Mouse (Mus musculus) neural tube, embryonic 12.5 days (tissue): Measurements from ENCODE around the gene Olfr628. TPM values are rescaled to one million over a fixed set of nuclear protein-coding genes. Genes with fewer than 3 reads are reported as not detected.
"Not testable (repeated sequence)": the region's sequence is repeated elsewhere in the genome, so short reads cannot be mapped to it uniquely, and the experiment has no call there.

Source experiments
- ATAC-seq: fragments of 200-750 bp; cut with Nextera tagmentation; 2 replicates; pipeline ENCODE4 v1.8.0; 2017; ENCODE audit warnings: low read depth, mild to moderate bottlenecking, moderate TSS enrichment, moderate library complexity; ENCODE audit not compliant: low FRiP score
- H3K27ac ChIP-seq: fragments of 300-500 bp; sonication (generic); 2 replicates; pipeline ENCODE4 v1.5.1; 2016
- H3K27me3 ChIP-seq: fragments of 300-500 bp; sonication (generic); replicated peaks from 2 replicates; pipeline ENCODE4 v1.6.1; 2016; ENCODE audit warnings: mild to moderate bottlenecking
- H3K36me3 ChIP-seq: fragments of 300-500 bp; sonication (generic); 2 replicates; pipeline ENCODE4 v1.6.1; 2016; ENCODE audit warnings: mild to moderate bottlenecking
- H3K4me1 ChIP-seq: fragments of 300-500 bp; sonication (generic); 2 replicates; pipeline ENCODE4 v1.6.1; 2016
- H3K4me2 ChIP-seq: fragments of 300-500 bp; sonication (generic); replicated peaks from 2 replicates; pipeline ENCODE4 v1.6.1; 2016; ENCODE audit warnings: mild to moderate bottlenecking
- H3K4me3 ChIP-seq: fragments of 300-500 bp; sonication (generic); 2 replicates; pipeline ENCODE4 v1.5.1; 2016
- H3K9ac ChIP-seq: fragments of 300-500 bp; sonication (generic); 2 replicates; pipeline ENCODE4 v1.6.1; 2016; ENCODE audit warnings: mild to moderate bottlenecking
- H3K9me3 ChIP-seq: fragments of 300-500 bp; sonication (generic); 2 replicates; pipeline ENCODE4 v1.6.1; 2016; ENCODE audit warnings: mild to moderate bottlenecking
- WGBS: fragments of 180-500 bp; shearing (Covaris S2); methylation state at CpG from one replicate; pipeline ENCODE4 v1.1.7; 2016; 5-methylcytosine and 5-hydroxymethylcytosine counted together
- polyA plus RNA-seq: library from polyadenylated mRNA; unstranded; fragments of >200 nt; fragmentation: Nextera tagmentation; extraction: Ambion mirVana; gene quantifications from 2 replicates; pipeline ENCODE4 v1.2.1, GENCODE M21; 2016

The Olfr628 gene
- not detected in 2 replicates for polyA plus RNA-seq

DNA sequence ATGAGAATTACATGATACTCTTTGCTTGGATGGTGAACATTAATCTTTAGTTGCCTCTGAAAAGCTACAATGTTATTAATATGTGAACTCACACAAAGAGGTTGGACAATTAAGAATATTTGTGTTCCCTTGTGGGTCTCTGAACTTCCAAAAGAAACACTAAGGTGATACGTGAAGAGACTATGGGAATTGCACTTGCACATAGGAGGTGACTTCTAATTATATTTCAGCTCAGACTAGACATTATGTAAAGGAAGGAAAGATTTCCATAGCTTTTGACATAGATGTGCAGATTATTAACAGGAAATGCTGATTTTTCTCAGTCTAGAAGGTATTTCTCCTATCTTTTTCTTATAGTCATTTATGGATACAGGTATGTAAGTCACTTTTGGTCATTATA is at the start of gene Olfr628:
TSS of gene Olfr628 (plus strand) at position 301 of the 400 bp plus-strand sequence.
- Histone ChIP-seq H3K4me1 (no peaks in the 10 kb centered on the region), H3K9ac (no peak within 1 kb of the TSS), H3K27ac (no peak within 1 kb of the TSS), H3K36me3 (no peaks in the 10 kb centered on the region), H3K27me3 (no peaks in the 10 kb centered on the region), H3K9me3 (no peaks in the 10 kb centered on the region), H3K4me2 (no peak within 1 kb of the TSS), H3K4me3 (no peak within 1 kb of the TSS)
- WGBS: 88% methylated on average over 1 of the region's 1 CpGs
- no peak for ATAC-seq

DNA sequence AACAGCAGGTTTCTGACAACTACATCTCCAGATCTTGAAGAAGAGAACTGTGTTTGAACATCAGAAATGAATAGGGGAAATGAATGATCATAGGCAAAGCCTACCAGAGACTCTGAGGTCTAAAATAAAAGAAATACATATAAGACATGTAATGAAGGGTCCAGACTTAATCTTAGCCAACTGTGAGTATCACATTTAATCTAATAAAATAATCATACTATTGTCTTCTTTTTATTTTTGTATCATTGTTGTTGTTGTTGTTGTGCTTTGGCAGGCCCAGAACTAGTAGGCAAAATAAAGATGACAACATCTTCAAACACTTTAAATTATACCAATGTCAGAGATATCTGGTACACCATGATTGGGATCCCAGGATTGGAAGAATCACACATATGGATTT is 47.8 kb upstream of the Olfr628 start, which contains the start of gene Olfr625-ps1:
TSS of gene Olfr625-ps1 (plus strand) at position 301 of the 400 bp plus-strand sequence.
- Histone ChIP-seq H3K36me3 (no peaks in the 10 kb centered on the region), H3K4me3 (no peak within 1 kb of the TSS), H3K27me3 (no peaks in the 10 kb centered on the region), H3K4me2 (no peak within 1 kb of the TSS), H3K27ac (no peak within 1 kb of the TSS), H3K4me1 (no peaks in the 10 kb centered on the region), H3K9ac (no peak within 1 kb of the TSS), H3K9me3 (no peaks in the 10 kb centered on the region)
- ATAC-seq: no peak

DNA sequence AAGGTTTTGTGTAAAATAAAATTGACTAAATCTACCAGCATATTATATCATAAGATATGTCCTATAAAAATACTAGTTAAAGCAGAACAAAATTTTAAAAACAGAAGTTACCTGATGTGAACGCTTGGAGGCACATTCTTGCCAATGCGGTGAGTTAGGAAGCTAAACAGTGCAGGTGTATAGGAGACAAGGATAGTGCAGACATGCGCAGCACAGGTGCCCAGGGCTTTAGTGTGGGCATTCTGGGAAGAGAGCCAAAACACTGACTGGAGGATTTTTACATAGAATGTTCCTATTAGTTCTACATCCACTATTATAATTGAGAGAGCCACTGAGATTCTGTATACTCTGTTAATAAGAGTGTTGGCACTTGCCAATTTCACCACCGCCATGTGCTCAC is 30.7 kb upstream of the Olfr628 start:
- no peaks in the 10 kb centered on the region for H3K36me3 ChIP-seq
- no peak overlapping the region for H3K4me3 ChIP-seq
- ATAC-seq: no peak
- WGBS: 96% methylated on average over 4 of the region's 4 CpGs
- no peaks in the 10 kb centered on the region for H3K4me1 ChIP-seq
- H3K9me3 ChIP-seq: no peaks in the 10 kb centered on the region
- H3K4me2 ChIP-seq: no peak overlapping the region
- H3K27me3 ChIP-seq: no peaks in the 10 kb centered on the region
- no peak overlapping the region for H3K27ac ChIP-seq
- no peak overlapping the region for H3K9ac ChIP-seq

DNA sequence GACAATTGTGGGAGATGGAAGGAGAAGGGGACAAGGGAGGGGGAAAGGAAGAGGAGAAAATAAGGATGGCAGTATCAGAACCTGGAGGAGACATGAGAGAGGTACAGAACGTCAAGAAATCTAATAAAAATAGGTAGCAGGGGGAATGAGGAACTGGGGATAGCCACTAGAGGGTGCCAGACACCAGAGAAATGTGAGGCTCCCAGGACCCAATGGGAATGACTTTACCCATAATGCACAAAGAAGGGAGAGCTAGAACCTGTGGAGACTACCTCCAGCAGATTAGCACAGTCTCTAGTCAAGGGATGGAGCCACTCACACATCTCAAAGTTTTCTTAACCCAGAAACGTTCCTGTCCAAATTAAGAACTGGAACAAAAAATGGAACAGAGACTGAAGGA is 18.1 kb upstream of the Olfr628 start:
- 38% methylated on average over 2 of the region's 2 CpGs for WGBS
- H3K9me3 ChIP-seq: no peaks in the 10 kb centered on the region
- H3K4me3 ChIP-seq: no peak overlapping the region
- H3K4me1 ChIP-seq: no peaks in the 10 kb centered on the region
- H3K36me3 ChIP-seq: no peaks in the 10 kb centered on the region
- no peaks in the 10 kb centered on the region for H3K27me3 ChIP-seq
- no peak overlapping the region for H3K9ac ChIP-seq
- no peak overlapping the region for H3K4me2 ChIP-seq
- no peak overlapping the region for H3K27ac ChIP-seq
- ATAC-seq: no peak

DNA sequence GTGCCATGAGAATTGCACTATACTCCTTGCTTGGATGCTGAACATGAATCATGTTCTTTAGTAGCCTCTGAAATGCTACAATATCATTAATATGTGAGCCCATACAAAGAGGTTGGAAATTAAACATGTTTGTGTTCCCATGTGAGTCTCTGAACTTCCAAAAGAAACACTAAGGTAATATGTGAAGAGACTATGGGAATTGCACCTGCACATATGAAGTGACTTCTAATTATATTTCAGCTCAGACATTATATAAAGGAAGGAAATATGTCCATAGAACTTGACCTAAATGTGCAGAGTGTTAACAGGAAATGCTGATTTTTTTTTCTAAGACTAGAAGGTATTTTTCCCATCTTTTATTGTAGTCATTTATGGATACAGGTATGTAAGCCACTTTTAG is 15.8 kb upstream of the Olfr628 start, which contains the start of gene Olfr243:
TSS of gene Olfr243 (plus strand) at position 301 of the 400 bp plus-strand sequence.
- H3K27ac ChIP-seq: no peak within 1 kb of the TSS
- no peaks in the 10 kb centered on the region for H3K27me3 ChIP-seq
- no peaks in the 10 kb centered on the region for H3K36me3 ChIP-seq
- no peak within 1 kb of the TSS for H3K4me3 ChIP-seq
- H3K9ac ChIP-seq: no peak within 1 kb of the TSS
- H3K9me3 ChIP-seq: no peaks in the 10 kb centered on the region
- H3K4me1 ChIP-seq: no peaks in the 10 kb centered on the region
- no peak within 1 kb of the TSS for H3K4me2 ChIP-seq
- no peak for ATAC-seq

DNA sequence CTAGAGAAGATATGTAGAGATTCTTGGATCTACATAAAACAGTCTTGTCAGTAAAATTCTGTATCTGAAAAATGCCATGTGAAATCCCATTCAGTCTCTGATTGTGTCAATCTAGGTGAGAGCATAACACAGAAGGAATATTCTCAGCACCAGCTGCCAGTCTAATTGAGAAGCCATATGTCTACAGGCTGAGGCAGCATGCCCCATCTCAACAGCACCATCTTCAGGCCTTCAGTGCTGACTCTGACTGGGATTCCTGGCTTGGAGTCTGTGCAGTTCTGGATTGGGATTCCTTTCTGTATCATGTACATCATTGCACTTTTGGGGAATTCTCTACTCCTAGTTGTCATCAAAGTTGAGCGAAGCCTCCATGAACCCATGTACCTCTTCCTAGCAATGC is 13.8 kb upstream of the Olfr628 start:
- WGBS: 97% methylated on average over 1 of the region's 1 CpGs

DNA sequence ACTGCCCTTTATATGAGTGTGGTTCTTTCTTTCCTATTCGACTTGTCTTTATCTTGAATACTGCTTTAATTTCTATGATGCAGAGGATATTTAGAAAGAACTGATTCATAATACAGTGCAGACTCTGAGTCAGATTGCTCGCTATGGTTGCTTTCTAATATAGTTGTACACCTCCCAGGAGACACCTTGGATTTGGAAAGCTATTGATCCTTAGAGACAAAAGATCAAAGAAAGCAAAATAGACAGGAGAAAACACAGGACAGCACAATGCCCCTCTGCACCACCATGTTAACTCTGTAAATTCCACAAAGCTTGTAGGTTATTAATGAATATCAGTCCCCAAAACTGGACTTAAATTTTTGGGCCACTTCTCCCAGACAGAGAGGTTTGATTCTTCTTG is 14.7 kb downstream of the Olfr628 start, which contains the start of gene Olfr629:
TSS of gene Olfr629 (minus strand) at position 101 of the 400 bp plus-strand sequence.
- H3K4me1 ChIP-seq: no peaks in the 10 kb centered on the region
- no peak within 1 kb of the TSS for H3K9ac ChIP-seq
- ATAC-seq: no peak
- H3K9me3 ChIP-seq: no peaks in the 10 kb centered on the region
- H3K27ac ChIP-seq: no peak within 1 kb of the TSS
- no peaks in the 10 kb centered on the region for H3K27me3 ChIP-seq
- H3K4me3 ChIP-seq: no peak within 1 kb of the TSS
- H3K36me3 ChIP-seq: no peaks in the 10 kb centered on the region
- no peak within 1 kb of the TSS for H3K4me2 ChIP-seq
- WGBS: 80% methylated on average over 2 of the region's 2 CpGs

More for the DNA sequence above, 13.8 kb upstream of the Olfr628 start:
- not testable (repeated sequence) for H3K4me1 ChIP-seq, ATAC-seq, H3K4me3 ChIP-seq, H3K27ac ChIP-seq, H3K36me3 ChIP-seq, H3K27me3 ChIP-seq, H3K4me2 ChIP-seq, H3K9me3 ChIP-seq, H3K9ac ChIP-seq

DNA sequence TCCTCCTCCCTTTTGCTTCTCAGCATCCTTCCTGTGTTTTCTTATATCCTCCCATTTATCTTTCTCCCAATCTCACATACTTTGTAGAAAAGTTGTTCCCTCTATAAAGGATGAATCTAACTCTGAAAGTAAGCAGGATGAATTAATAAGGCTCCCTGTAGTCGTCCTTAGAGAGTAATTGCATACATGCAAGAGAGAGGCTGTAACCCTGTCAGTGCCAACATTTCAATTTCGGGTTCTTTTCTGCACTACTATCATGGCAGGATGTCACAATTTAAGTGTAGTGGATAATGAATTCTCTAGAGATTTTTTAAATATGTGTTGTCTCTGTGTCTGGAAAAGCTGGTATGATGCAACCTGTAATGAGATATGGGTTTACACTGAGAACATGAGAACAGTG is 27.1 kb downstream of the Olfr628 start, which contains the start of gene Olfr630:
TSS of gene Olfr630 (minus strand) at position 101 of the 400 bp plus-strand sequence.
- Histone ChIP-seq H3K4me3 (no peak within 1 kb of the TSS), H3K36me3 (no peaks in the 10 kb centered on the region), H3K9ac (no peak within 1 kb of the TSS), H3K4me2 (no peak within 1 kb of the TSS), H3K27me3 (no peaks in the 10 kb centered on the region), H3K27ac (no peak within 1 kb of the TSS), H3K4me1 (no peaks in the 10 kb centered on the region), H3K9me3 (no peaks in the 10 kb centered on the region)
- 45% methylated on average over 2 of the region's 2 CpGs for WGBS
- no peak for ATAC-seq

DNA sequence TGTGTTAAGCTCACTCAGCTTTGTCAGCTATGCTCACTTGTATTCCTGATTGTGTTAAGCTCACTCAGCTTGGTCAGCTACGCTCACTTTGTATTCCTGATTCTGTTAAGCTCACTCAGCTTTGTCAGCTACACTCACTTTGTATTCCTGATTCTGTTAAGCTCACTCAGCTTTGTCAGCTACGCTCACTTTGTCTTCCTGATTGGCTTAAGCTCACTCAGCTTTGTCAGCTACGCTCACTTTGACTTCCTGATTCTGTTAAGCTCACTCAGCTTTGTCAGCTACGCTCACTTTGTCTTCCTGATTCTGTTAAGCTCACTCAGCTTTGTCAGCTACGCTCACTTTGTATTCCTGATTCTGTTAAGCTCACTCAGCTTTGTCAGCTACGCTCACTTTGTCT is 32.0 kb downstream of the Olfr628 start:
- WGBS: 91% methylated on average over 6 of the region's 6 CpGs
- H3K4me2 ChIP-seq, H3K4me3 ChIP-seq, H3K9ac ChIP-seq, H3K9me3 ChIP-seq, H3K27ac ChIP-seq, ATAC-seq, H3K4me1 ChIP-seq, H3K27me3 ChIP-seq, H3K36me3 ChIP-seq: not testable (repeated sequence)

DNA sequence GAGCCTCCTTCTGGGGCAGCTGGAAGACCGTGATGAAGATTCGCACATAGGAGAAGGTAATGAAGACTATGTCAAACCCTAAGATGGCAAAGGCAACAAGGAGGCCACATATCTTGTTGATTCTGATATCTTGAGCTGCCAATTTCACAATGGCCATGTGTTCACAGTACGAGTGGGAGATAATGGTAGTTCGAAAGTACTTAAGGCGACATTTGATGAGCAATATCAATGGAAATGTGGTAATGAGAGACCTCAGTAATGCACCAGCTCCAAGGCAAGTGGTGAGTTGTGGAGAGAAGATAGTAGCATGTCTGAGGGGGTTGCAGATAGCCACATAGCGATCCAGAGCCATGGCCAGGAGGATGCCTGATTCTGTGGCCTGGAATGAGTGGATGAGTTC is 37.5 kb downstream of the Olfr628 start:
- 91% methylated on average over 6 of the region's 6 CpGs for WGBS
- not testable (repeated sequence) for H3K4me1 ChIP-seq, H3K9me3 ChIP-seq, ATAC-seq, H3K27ac ChIP-seq, H3K9ac ChIP-seq, H3K36me3 ChIP-seq, H3K4me3 ChIP-seq, H3K4me2 ChIP-seq, H3K27me3 ChIP-seq

DNA sequence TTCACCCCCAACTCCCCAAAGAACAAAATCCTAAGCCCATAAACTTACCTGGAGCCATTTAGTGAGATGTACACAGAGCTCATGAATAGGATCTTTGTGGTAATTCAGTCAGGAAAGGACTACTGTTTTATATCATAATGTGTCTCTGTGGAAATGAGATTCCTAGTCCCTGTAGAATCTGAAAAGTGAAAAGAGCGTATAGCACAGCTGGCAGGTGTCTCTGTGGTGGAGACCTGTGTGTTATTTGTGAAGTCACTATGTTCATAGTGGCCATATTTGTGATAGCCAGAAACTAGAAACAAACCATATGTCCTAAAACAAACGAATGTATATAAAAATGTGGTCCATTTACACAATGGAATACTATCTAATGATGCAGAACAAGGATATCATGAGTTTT is 41.3 kb downstream of the Olfr628 start, which contains the start of gene Olfr69:
TSS of gene Olfr69 (minus strand) at position 101 of the 400 bp plus-strand sequence.
- no peak within 1 kb of the TSS for H3K9ac ChIP-seq
- H3K4me3 ChIP-seq: no peak within 1 kb of the TSS
- no peak for ATAC-seq
- no peak within 1 kb of the TSS for H3K27ac ChIP-seq
- WGBS: 88% methylated on average over 2 of the region's 2 CpGs
- no peaks in the 10 kb centered on the region for H3K27me3 ChIP-seq
- no peaks in the 10 kb centered on the region for H3K36me3 ChIP-seq
- no peaks in the 10 kb centered on the region for H3K4me1 ChIP-seq
- no peak within 1 kb of the TSS for H3K4me2 ChIP-seq
- no peaks in the 10 kb centered on the region for H3K9me3 ChIP-seq

DNA sequence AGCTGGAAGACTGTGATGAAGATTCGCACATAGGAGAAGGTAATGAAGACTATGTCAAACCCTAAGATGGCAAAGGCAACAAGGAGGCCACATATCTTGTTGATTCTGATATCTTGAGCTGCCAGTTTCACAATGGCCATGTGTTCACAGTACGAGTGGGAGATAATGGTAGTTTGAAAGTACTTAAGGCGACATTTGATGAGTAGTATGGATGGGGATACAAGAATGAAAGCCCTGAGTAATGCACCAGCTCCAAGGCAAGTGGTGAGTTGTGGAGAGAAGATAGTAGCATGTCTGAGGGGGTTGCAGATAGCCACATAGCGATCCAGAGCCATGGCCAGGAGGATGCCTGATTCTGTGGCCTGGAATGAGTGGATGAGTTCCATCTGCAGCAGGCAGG is 47.5 kb downstream of the Olfr628 start:
- 89% methylated on average over 4 of the region's 4 CpGs for WGBS
- not testable (repeated sequence) for H3K4me1 ChIP-seq, H3K9ac ChIP-seq, H3K4me2 ChIP-seq, ATAC-seq, H3K27me3 ChIP-seq, H3K4me3 ChIP-seq, H3K27ac ChIP-seq, H3K9me3 ChIP-seq, H3K36me3 ChIP-seq

DNA sequence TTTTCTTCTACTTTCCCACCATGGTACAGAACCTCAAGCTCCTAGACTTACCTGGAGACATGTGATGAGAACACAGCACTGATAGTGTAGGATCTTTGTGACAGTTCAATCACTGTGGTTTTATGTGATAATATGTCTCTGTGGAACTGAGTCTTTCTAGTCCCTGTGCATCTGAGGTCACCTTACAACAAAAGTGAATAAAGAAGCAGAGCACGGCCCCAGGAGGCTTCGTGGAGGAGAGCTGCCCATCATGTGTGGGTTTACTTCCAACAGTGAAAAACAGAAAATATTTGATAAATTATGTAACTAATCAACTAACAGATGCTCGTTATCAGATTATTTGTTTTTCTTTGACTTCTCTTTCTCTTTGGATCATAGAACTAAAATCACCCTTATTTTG is 49.4 kb downstream of the Olfr628 start, which contains the start of gene Olfr68:
TSS of gene Olfr68 (minus strand) at position 101 of the 400 bp plus-strand sequence.
- Histone ChIP-seq H3K9ac (no peak within 1 kb of the TSS), H3K4me1 (no peaks in the 10 kb centered on the region), H3K4me3 (no peak within 1 kb of the TSS), H3K36me3 (no peaks in the 10 kb centered on the region), H3K4me2 (no peak within 1 kb of the TSS), H3K9me3 (no peaks in the 10 kb centered on the region), H3K27me3 (no peaks in the 10 kb centered on the region), H3K27ac (no peak within 1 kb of the TSS)
- no peak for ATAC-seq
- 80% methylated on average over 3 of the region's 3 CpGs for WGBS
